Mouse (Mus musculus) hindbrain, embryonic 12.5 days (tissue): Measurements from ENCODE around the gene Sept9. TPM values are rescaled to one million over a fixed set of nuclear protein-coding genes. Genes with fewer than 3 reads are reported as not detected.
A peak's percentile ranks its signal among the peaks of the same experiment; 100 is the strongest.
"Not testable (repeated sequence)": the region's sequence is repeated elsewhere in the genome, so short reads cannot be mapped to it uniquely, and the experiment has no call there.

Source experiments
- ATAC-seq: fragments of 200-750 bp; cut with Nextera tagmentation; 2 replicates; pipeline ENCODE4 v1.8.0; 2017; ENCODE audit warnings: moderate TSS enrichment; ENCODE audit not compliant: low FRiP score
- H3K27ac ChIP-seq: fragments of 300-500 bp; sonication (generic); 2 replicates; pipeline ENCODE4 v1.5.1; 2016; ENCODE audit warnings: mild to moderate bottlenecking
- H3K27me3 ChIP-seq: fragments of 300-500 bp; sonication (generic); 2 replicates; pipeline ENCODE4 v1.6.1; 2016; ENCODE audit warnings: mild to moderate bottlenecking
- H3K36me3 ChIP-seq: fragments of 300-500 bp; sonication (generic); 2 replicates; pipeline ENCODE4 v1.6.1; 2016; ENCODE audit warnings: mild to moderate bottlenecking
- H3K4me1 ChIP-seq: fragments of 300-500 bp; sonication (generic); 2 replicates; pipeline ENCODE4 v1.6.1; 2016
- H3K4me2 ChIP-seq: fragments of 300-500 bp; sonication (generic); replicated peaks from 2 replicates; pipeline ENCODE4 v1.6.1; 2016; ENCODE audit warnings: mild to moderate bottlenecking
- H3K4me3 ChIP-seq: fragments of 300-500 bp; sonication (generic); 2 replicates; pipeline ENCODE4 v1.5.1; 2016; ENCODE audit warnings: mild to moderate bottlenecking
- H3K9ac ChIP-seq: fragments of 300-500 bp; sonication (generic); 2 replicates; pipeline ENCODE4 v1.6.1; 2016; ENCODE audit warnings: mild to moderate bottlenecking, moderate library complexity
- H3K9me3 ChIP-seq: fragments of 300-500 bp; sonication (generic); replicated peaks from 2 replicates; pipeline ENCODE4 v1.6.1; 2016; ENCODE audit warnings: mild to moderate bottlenecking
- WGBS: fragments of 180-500 bp; shearing (Covaris S2); methylation state at CpG from one replicate; pipeline ENCODE4 v1.1.7; 2016; 5-methylcytosine and 5-hydroxymethylcytosine counted together
- polyA plus RNA-seq: library from polyadenylated mRNA; unstranded; fragments of >200 nt; fragmentation: Nextera tagmentation; extraction: Ambion mirVana; gene quantifications from 2 replicates; pipeline ENCODE4 v1.2.1, GENCODE M21; 2016

Gene Sept9
- polyA plus RNA-seq, 1 experiment from 2014 or later = 165 TPM

GRCm38 (mm10) chr11:117342490-117342889, 143.0 kb downstream of the Sept9 start:
- H3K4me1 ChIP-seq = peaks cover 91% of the 10 kb centered on the region
- not testable (repeated sequence) for H3K4me2 ChIP-seq, H3K36me3 ChIP-seq, ATAC-seq, H3K27me3 ChIP-seq, H3K4me3 ChIP-seq, H3K9ac ChIP-seq, H3K27ac ChIP-seq, H3K9me3 ChIP-seq
- WGBS = 97% methylated on average over 6 of the region's 6 CpGs

DNA sequence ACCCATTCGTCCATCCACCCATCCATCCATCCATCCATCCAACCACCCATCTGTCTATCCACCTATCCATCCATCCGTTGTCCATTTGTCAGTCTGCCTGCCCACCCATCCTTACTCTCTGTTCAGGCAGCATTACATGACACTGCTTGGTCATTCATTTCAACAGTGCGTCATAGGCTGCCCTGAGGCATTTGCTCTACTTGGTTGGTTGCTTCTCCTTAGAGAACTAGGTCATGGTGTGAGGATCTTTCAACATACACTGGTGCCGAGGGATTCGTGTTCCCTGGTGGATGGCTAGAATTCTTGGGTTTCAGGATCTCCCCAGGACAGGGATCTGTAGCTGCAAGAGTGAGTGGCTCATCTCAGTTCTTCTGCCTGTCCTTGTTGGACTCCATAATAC, 144.3 kb downstream of the Sept9 start:
- H3K9ac ChIP-seq = no peak overlapping the region
- H3K9me3 ChIP-seq = no peaks in the 10 kb centered on the region
- H3K4me3 ChIP-seq = no peak overlapping the region
- no peaks in the 10 kb centered on the region for H3K36me3 ChIP-seq
- H3K27ac ChIP-seq = 0 out of 2 replicates have a peak overlapping the region, but pooled peaks have one; percentile 82
- H3K4me2 ChIP-seq = no peak overlapping the region
- no peak for ATAC-seq
- peaks cover 91% of the 10 kb centered on the region for H3K4me1 ChIP-seq
- H3K27me3 ChIP-seq = no peaks in the 10 kb centered on the region
- 86% methylated on average over 5 of the region's 5 CpGs for WGBS

- H3K4me1 ChIP-seq = peaks cover 95% of the 10 kb centered on the region
- H3K4me3 ChIP-seq = no peak overlapping the region
- no peaks in the 10 kb centered on the region for H3K36me3 ChIP-seq
- H3K27ac ChIP-seq = peak overlapping the region; percentile 82
- no peak for ATAC-seq
- no peaks in the 10 kb centered on the region for H3K9me3 ChIP-seq
- H3K27me3 ChIP-seq = no peaks in the 10 kb centered on the region
- WGBS = 42% methylated on average over 11 of the region's 11 CpGs
- peak overlapping the region; percentile 36 for H3K4me2 ChIP-seq
- 0 out of 2 replicates have a peak overlapping the region, but pooled peaks have one; percentile 13 for H3K9ac ChIP-seq
Measured at GRCm38 (mm10) chr11:117344339-117345021, 145.0 kb downstream of the Sept9 start.

GRCm38 (mm10) chr11:117345022-117345765, 145.7 kb downstream of the Sept9 start:
- Histone ChIP-seq H3K4me2 (peak overlapping the region; percentile 36), H3K4me1 (peaks cover 97% of the 10 kb centered on the region), H3K9ac (0 out of 2 replicates have a peak overlapping the region, but pooled peaks have one; percentile 13), H3K36me3 (no peaks in the 10 kb centered on the region), H3K9me3 (no peaks in the 10 kb centered on the region), H3K27ac (peak overlapping the region; percentile 82), H3K4me3 (no peak overlapping the region), H3K27me3 (no peaks in the 10 kb centered on the region)
- peak; percentile 81 for ATAC-seq
- 35% methylated on average over 12 of the region's 12 CpGs for WGBS

DNA sequence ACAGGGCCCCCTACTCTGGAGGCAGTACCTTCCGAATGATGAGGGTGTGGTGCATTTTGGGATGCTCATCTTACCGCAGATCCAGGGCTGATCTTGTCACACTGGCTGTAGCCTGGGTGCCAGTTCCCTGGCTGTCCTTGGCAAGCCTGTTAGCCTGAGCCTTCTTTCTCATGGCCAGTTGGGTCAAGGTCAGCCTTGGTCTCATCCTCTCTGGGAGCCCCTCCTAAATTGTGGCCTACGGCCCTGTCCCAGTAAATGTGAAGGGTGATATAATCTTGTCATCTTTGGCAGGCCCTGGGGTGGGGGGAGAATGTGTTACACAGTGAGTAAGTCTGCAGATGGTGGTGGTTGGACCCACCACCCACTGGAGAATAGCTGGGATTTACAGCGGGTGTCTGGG, 147.8 kb downstream of the Sept9 start:
- Histone ChIP-seq H3K4me3 (no peak overlapping the region), H3K9me3 (no peaks in the 10 kb centered on the region), H3K27me3 (no peaks in the 10 kb centered on the region), H3K9ac (peak overlapping the region; percentile 19; the same call in 1 of the 2 replicates), H3K4me1 (peaks cover 84% of the 10 kb centered on the region), H3K4me2 (no peak overlapping the region), H3K36me3 (peaks cover 13% of the 10 kb centered on the region), H3K27ac (peak overlapping the region; percentile 65)
- 80% methylated on average over 4 of the region's 4 CpGs for WGBS
- ATAC-seq = no peak

DNA sequence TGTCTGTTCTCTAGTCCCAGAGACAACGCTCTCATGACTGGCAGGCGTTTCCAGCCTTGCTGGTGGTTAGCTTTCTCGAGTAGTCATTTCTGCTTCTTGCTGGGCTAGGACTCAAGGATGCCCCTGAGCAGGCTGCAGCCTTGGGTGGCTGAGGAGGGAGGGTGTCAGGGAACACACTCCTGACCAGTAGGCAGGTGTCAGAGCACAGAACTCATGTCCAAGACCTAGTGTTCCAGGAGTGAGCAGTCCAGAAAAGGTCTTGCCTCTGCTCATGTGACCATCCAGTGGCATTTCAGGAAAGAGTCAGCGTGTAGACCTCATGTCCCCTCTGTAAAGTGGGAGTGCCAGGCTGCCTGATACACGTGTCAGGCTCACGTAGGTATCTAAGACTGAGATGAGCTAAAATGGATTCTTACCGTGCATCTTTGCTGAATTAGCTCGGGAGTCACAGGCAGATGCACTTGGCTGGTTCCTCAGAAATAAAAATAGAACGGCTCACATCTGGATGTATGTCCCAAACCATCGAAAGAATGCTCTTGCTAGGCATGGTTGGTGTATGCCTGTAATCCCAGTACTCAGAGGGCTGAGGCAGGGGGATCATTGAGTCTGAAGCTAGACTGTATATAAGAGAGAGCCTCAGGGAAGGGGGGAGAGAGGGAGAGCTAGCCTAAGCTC, 149.1 kb downstream of the Sept9 start:
- H3K9me3 ChIP-seq = no peaks in the 10 kb centered on the region
- no peak overlapping the region for H3K4me3 ChIP-seq
- peaks cover 27% of the 10 kb centered on the region for H3K36me3 ChIP-seq
- no peaks in the 10 kb centered on the region for H3K27me3 ChIP-seq
- H3K9ac ChIP-seq = peak overlapping the region; percentile 19; the same call in 1 of the 2 replicates
- WGBS = 63% methylated on average over 10 of the region's 10 CpGs
- H3K27ac ChIP-seq = peak overlapping the region; percentile 65; the same call in 1 of the 2 replicates
- peaks cover 74% of the 10 kb centered on the region for H3K4me1 ChIP-seq
- no peak for ATAC-seq
- no peak overlapping the region for H3K4me2 ChIP-seq

DNA sequence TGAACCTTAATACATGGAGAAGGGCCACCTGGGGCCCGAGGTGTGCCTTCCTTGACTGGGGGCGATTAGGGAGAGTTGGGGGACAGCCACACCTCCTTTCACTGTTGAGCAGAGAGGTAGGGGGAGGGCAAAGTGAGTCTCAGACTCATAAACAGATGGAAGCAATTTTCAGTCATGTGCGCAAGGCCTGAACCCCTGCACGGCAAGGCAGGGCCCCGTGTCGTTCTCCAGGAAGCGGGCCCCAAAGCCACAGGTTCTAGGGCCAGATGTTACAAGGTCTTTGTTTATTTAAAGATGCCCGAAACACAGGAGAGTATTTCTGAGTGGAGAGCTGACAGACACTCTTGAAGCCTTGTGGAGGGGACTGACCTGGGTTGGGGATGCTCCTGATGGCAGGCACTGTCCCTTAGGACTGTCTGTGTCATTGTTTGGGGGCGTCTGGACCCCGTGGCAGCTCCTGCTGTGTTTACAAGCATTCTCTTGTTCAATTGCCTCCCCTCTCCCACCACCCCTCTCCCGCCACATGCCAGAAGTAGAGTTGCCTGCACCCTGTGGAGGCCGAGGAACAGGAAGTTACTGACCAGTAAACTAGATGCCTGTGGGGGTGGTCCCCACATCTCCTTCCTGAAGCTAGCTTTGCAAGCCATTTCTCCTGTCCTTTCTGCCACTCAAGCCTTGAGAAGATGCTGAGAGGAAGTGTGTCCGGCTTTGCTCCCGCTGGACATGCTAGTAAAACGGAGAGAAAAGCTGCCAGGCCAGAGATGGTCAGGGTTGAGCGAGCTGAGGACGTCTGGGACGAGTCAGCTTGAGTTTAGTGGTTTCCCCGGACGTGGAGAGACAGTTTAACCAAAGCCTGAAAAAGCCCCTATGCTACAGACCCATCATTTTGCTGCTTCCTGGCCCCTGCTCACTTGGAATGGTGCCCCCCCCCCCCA, 150.2 kb downstream of the Sept9 start:
- Histone ChIP-seq H3K4me1 (peaks cover 63% of the 10 kb centered on the region), H3K27me3 (no peaks in the 10 kb centered on the region), H3K4me2 (peak overlapping the region; percentile 14; the same call in 1 of the 2 replicates), H3K9me3 (no peaks in the 10 kb centered on the region), H3K9ac (peak overlapping the region; percentile 23; the same call in 1 of the 2 replicates), H3K4me3 (no peak overlapping the region), H3K27ac (peak overlapping the region; percentile 65), H3K36me3 (peaks cover 38% of the 10 kb centered on the region)
- no peak for ATAC-seq
- 34% methylated on average over 20 of the region's 20 CpGs for WGBS

DNA sequence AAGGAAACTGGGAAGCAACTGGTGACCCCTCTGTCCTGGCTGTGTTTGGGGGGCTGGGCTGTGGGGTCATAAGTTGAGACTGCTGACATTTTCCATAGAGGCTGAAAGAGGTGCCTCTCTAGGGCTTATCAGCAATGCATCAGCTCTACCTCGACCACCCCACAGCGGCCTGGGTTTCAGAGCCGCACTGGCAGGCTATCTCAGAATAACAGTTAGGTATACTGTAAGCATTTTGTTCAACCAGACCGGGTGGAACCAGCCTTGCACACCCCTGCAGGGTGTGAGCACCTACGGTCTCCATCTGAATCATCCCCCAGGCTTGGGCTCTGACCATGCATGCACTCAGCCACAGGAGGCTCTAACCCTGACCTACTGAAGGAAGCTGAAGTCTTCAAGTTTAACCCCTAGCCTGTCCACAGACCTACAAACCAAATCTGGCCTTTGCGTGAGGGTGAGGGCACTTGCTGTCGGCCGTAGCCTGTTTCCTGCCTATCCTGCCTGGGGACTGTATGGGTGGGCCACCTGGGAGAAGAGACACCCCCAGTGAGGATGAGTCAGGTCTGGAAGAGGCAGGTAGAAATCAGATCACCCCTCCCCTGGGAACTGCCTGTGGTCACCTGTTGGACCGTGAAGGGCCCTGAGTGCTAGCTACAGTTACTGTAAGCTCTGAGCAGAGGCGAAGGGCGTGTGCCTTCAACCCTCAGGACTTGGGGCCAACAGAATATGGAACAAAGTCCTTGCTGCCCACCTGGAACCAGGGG, 151.2 kb downstream of the Sept9 start:
- no peak overlapping the region for H3K4me3 ChIP-seq
- no peak for ATAC-seq
- no peaks in the 10 kb centered on the region for H3K9me3 ChIP-seq
- no peaks in the 10 kb centered on the region for H3K27me3 ChIP-seq
- H3K4me2 ChIP-seq = no peak overlapping the region
- H3K27ac ChIP-seq = peak overlapping the region; percentile 35; the same call in 1 of the 2 replicates
- peaks cover 53% of the 10 kb centered on the region for H3K4me1 ChIP-seq
- H3K36me3 ChIP-seq = peaks cover 47% of the 10 kb centered on the region
- WGBS = 83% methylated on average over 11 of the region's 11 CpGs
- no peak overlapping the region for H3K9ac ChIP-seq

DNA sequence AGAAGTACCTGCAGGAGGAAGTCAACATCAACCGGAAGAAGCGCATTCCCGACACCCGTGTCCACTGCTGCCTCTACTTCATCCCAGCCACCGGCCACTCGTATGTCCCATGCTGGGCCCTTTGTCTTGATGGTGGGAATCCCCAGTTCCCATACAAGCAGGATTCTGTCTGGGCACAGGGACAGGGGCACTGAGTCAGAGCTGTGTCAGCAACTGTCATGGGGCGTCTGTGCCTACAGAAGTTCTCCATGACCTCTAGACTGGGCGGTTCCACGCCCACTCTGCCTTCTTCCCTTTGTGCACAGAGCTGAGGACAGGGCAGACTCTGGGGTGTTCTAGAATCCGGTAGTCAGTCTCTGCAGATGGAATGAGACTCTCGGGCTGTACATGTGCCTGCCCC, 153.7 kb downstream of the Sept9 start:
- 94% methylated on average over 11 of the region's 11 CpGs for WGBS
- Histone ChIP-seq H3K9ac (no peak overlapping the region), H3K4me3 (no peak overlapping the region), H3K27ac (no peak overlapping the region), H3K9me3 (no peaks in the 10 kb centered on the region), H3K36me3 (peaks cover 71% of the 10 kb centered on the region), H3K27me3 (no peaks in the 10 kb centered on the region), H3K4me1 (peaks cover 29% of the 10 kb centered on the region), H3K4me2 (no peak overlapping the region)
- no peak for ATAC-seq

GRCm38 (mm10) chr11:117354107-117354506, 154.6 kb downstream of the Sept9 start:
- Histone ChIP-seq H3K4me3 (no peak overlapping the region), H3K36me3 (peaks cover 79% of the 10 kb centered on the region), H3K4me1 (peaks cover 21% of the 10 kb centered on the region), H3K9me3 (no peaks in the 10 kb centered on the region), H3K9ac (no peak overlapping the region), H3K27me3 (no peaks in the 10 kb centered on the region), H3K27ac (no peak overlapping the region), H3K4me2 (no peak overlapping the region)
- ATAC-seq = no peak
- 91% methylated on average over 4 of the region's 4 CpGs for WGBS

DNA sequence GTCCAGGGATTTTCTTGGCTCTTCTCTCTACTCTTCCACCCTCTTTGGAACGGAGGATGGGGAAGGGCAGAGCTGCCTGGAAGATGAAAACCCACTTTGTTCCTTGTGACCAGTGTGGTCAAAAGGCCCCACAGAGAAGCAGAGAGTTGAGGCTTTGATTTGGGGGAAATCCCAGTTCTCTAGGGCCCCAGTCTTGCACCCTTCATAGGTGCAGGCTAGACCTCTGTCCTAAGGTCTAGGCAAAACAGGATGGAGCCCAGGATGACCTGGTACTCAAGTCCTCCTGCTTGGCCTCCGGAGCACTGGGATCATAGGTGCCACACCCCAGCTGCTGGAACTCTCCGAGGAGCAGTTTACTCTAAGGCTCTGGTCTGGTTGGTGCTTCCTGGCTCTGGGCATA, 157.5 kb downstream of the Sept9 start:
- WGBS = 81% methylated on average over 3 of the region's 3 CpGs
- no peak for ATAC-seq
- Histone ChIP-seq H3K9ac (no peak overlapping the region), H3K4me2 (no peak overlapping the region), H3K4me3 (no peak overlapping the region), H3K36me3 (peaks cover 97% of the 10 kb centered on the region), H3K9me3 (no peaks in the 10 kb centered on the region; the same call in 1 of the 2 replicates), H3K27ac (no peak overlapping the region), H3K27me3 (no peaks in the 10 kb centered on the region), H3K4me1 (0 out of 2 replicates have a peak, but pooled peaks cover 3% of the 10 kb centered on the region)
